Mouse (Mus musculus): ENCODE measurements around the gene Fut9. TPM values are rescaled to one million over a fixed set of nuclear protein-coding genes. Genes with fewer than 3 reads are reported as not detected.

Gene Fut9
- polyA plus RNA-seq, 1 experiment from 2014 or later, result 0.79 TPM

DNA sequence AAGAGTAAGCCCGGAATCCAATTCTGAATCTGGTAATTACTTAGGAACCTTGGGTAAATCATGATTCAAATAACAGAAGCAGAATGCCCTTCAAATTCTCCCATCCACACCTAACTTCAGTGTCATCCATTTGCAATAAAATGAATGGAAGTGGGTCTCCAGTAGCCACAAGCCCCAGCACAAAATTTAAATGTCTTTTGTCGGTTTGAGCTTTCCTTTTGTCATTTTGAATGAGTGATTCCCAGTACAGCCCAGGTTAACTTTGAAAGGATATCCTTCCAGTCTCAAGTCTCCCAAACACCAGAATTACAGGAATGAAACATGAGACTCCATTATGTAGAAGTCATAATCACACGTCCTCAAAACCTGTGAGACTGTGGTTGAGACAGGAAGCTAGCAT, 3.9 kb downstream of the Fut9 start:
- DNase-seq (ENCODE audit: low spot score), result no peak
- 39% methylated on average over 3 of the region's 3 CpGs for WGBS
- no peak overlapping the region for H3K27ac ChIP-seq (replicated peaks; ENCODE audit: low read depth, low read length)
- no peaks in the 10 kb centered on the region for H3K9me3 ChIP-seq (replicated peaks; ENCODE audit: control insufficient read depth, low read length)
- no peaks in the 10 kb centered on the region for H3K27me3 ChIP-seq (ENCODE audit: control insufficient read depth, insufficient read depth, low read length)
- H3K4me1 ChIP-seq (ENCODE audit: control insufficient read depth, insufficient read depth, low read length), result no peaks in the 10 kb centered on the region
- H3K4me3 ChIP-seq (ENCODE audit: low read depth, low read length), result no peak overlapping the region
- no peak overlapping the region for H3K4me2 ChIP-seq (ENCODE audit: low read depth, low read length)
- H3K9ac ChIP-seq (replicated peaks; ENCODE audit: low read length), result no peak overlapping the region
- no peak for ATAC-seq (replicated peaks; ENCODE audit: insufficient number of reproducible peaks, low FRiP score, low TSS enrichment, low read depth)
- no peaks in the 10 kb centered on the region for H3K36me3 ChIP-seq (replicated peaks; ENCODE audit: control insufficient read depth, insufficient read depth, low read depth, low read length)

DNA sequence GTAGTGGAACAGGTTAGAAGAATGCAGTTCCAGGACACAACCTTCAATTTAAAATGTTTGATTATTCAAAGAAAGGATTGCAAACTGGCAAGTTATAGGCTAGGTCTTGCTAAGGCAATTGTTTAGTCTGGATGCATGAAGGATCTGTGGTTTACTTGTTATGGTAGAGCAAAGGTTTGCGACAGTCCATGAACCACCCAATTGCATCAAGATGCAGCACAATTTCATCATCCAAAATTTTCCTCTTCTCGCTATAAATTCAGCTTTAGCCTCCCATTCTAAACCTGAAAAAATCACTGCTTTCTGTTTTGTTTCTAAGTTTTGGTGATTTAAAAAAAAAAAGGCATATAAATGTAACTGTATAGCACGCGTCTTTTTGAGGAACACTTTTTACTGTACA, 14.8 kb downstream of the Fut9 start:
- ATAC-seq (replicated peaks; ENCODE audit: insufficient number of reproducible peaks, low FRiP score, low TSS enrichment, low read depth) (no peak), DNase-seq (ENCODE audit: low spot score) (no peak)
- H3K27ac ChIP-seq (replicated peaks; ENCODE audit: low read depth, low read length), result no peak overlapping the region
- no peak overlapping the region for H3K9ac ChIP-seq (replicated peaks; ENCODE audit: low read length)
- no peak overlapping the region for H3K4me3 ChIP-seq (ENCODE audit: low read depth, low read length)
- no peaks in the 10 kb centered on the region for H3K4me1 ChIP-seq (ENCODE audit: control insufficient read depth, insufficient read depth, low read length)
- H3K4me2 ChIP-seq (ENCODE audit: low read depth, low read length), result no peak overlapping the region
- no peaks in the 10 kb centered on the region for H3K27me3 ChIP-seq (ENCODE audit: control insufficient read depth, insufficient read depth, low read length)
- WGBS, result 93% methylated on average over 4 of the region's 4 CpGs
- H3K9me3 ChIP-seq (replicated peaks; ENCODE audit: control insufficient read depth, low read length), result no peaks in the 10 kb centered on the region
- no peaks in the 10 kb centered on the region for H3K36me3 ChIP-seq (replicated peaks; ENCODE audit: control insufficient read depth, insufficient read depth, low read depth, low read length)

DNA sequence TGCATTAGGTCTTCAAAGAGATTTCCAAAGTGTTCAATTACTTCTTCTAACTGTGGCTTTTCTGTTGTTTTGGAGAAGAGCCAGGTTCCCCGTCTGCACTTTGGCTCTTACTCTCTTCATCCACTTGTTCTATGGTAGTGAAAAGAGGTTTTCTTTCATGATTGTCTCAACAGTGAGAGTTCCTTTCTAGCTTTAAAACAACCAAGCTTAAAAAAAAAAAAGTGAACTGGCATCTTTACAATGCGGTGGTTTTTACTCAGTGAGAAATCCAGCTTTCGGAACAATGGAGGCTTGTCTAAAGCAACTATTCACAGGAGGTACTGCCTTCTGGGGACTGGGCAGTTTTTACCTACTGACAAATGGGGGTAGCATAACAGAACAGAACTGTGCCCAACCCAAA, 31.4 kb downstream of the Fut9 start:
- 26% methylated on average over 3 of the region's 3 CpGs for WGBS
- no peaks in the 10 kb centered on the region for H3K36me3 ChIP-seq (replicated peaks; ENCODE audit: control insufficient read depth, insufficient read depth, low read depth, low read length)
- DNase-seq (ENCODE audit: low spot score), result no peak
- H3K27me3 ChIP-seq (ENCODE audit: control insufficient read depth, insufficient read depth, low read length), result no peaks in the 10 kb centered on the region
- no peaks in the 10 kb centered on the region for H3K9me3 ChIP-seq (replicated peaks; ENCODE audit: control insufficient read depth, low read length)
- no peak overlapping the region for H3K4me2 ChIP-seq (ENCODE audit: low read depth, low read length)
- ATAC-seq (replicated peaks; ENCODE audit: insufficient number of reproducible peaks, low FRiP score, low TSS enrichment, low read depth), result no peak
- no peak overlapping the region for H3K9ac ChIP-seq (replicated peaks; ENCODE audit: low read length)
- H3K4me1 ChIP-seq (ENCODE audit: control insufficient read depth, insufficient read depth, low read length), result no peaks in the 10 kb centered on the region
- H3K4me3 ChIP-seq (ENCODE audit: low read depth, low read length), result no peak overlapping the region
- H3K27ac ChIP-seq (replicated peaks; ENCODE audit: low read depth, low read length), result no peak overlapping the region

- no peak for DNase-seq (ENCODE audit: low spot score)
Observed at GRCm38 (mm10) chr4:25763091-25763490, 37.0 kb downstream of the Fut9 start.

DNA sequence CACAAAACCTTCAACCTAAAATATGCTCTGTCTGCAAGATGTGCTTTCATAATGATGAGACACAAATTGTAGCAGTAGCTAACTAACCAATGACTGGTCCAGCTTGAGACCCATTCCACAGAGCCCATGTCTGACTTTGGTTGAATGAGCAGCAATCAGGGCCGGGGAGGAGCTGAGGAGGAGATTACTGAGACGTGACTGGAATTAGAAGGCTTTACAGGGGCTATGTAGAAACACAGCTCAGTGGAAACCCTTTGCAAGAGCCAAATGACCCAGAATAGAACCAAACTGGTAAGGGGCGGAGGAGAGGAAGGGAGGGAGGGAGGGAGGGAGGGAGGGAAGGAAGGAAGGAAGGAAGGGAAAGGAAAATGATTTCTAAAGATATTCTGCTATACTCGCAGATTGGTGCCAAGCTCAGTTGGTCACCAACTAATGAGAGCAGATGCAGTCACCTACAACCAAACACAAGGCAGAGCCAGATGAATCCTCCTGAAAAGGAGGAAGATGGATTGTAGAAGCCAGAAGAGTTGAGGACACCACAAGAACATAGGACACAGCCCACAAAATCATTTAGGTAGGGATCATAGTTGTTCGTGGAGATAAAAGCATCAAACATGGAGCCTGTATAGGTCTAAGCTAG, 42.0 kb downstream of the Fut9 start:
- 83% methylated on average over 4 of the region's 5 CpGs for WGBS
- Histone ChIP-seq H3K9ac (replicated peaks; ENCODE audit: low read length) (no peak overlapping the region), H3K4me1 (ENCODE audit: control insufficient read depth, insufficient read depth, low read length) (no peaks in the 10 kb centered on the region), H3K4me2 (ENCODE audit: low read depth, low read length) (no peak overlapping the region), H3K9me3 (replicated peaks; ENCODE audit: control insufficient read depth, low read length) (no peaks in the 10 kb centered on the region), H3K27ac (replicated peaks; ENCODE audit: low read depth, low read length) (no peak overlapping the region), H3K27me3 (ENCODE audit: control insufficient read depth, insufficient read depth, low read length) (no peaks in the 10 kb centered on the region), H3K4me3 (ENCODE audit: low read depth, low read length) (no peak overlapping the region), H3K36me3 (replicated peaks; ENCODE audit: control insufficient read depth, insufficient read depth, low read depth, low read length) (no peaks in the 10 kb centered on the region)
- DNase-seq (ENCODE audit: low spot score), result no peak
- ATAC-seq (replicated peaks; ENCODE audit: insufficient number of reproducible peaks, low FRiP score, low TSS enrichment, low read depth), result no peak

More at GRCm38 (mm10) chr4:25763091-25763490, 37.0 kb downstream of the Fut9 start:
- ATAC-seq (replicated peaks; ENCODE audit: insufficient number of reproducible peaks, low FRiP score, low TSS enrichment, low read depth), result no peak
- Histone ChIP-seq H3K27me3 (ENCODE audit: control insufficient read depth, insufficient read depth, low read length) (no peaks in the 10 kb centered on the region), H3K9ac (replicated peaks; ENCODE audit: low read length) (no peak overlapping the region), H3K27ac (replicated peaks; ENCODE audit: low read depth, low read length) (no peak overlapping the region), H3K36me3 (replicated peaks; ENCODE audit: control insufficient read depth, insufficient read depth, low read depth, low read length) (no peaks in the 10 kb centered on the region), H3K4me2 (ENCODE audit: low read depth, low read length) (no peak overlapping the region), H3K9me3 (replicated peaks; ENCODE audit: control insufficient read depth, low read length) (no peaks in the 10 kb centered on the region), H3K4me1 (ENCODE audit: control insufficient read depth, insufficient read depth, low read length) (no peaks in the 10 kb centered on the region), H3K4me3 (ENCODE audit: low read depth, low read length) (no peak overlapping the region)

GRCm38 (mm10) chr4:25741553-25741952, 58.5 kb downstream of the Fut9 start:
- no peak overlapping the region for H3K9ac ChIP-seq (replicated peaks; ENCODE audit: low read length)
- no peaks in the 10 kb centered on the region for H3K9me3 ChIP-seq (replicated peaks; ENCODE audit: control insufficient read depth, low read length)
- H3K27me3 ChIP-seq (ENCODE audit: control insufficient read depth, insufficient read depth, low read length), result no peaks in the 10 kb centered on the region
- H3K27ac ChIP-seq (replicated peaks; ENCODE audit: low read depth, low read length), result no peak overlapping the region
- no peaks in the 10 kb centered on the region for H3K4me1 ChIP-seq (ENCODE audit: control insufficient read depth, insufficient read depth, low read length)
- 79% methylated on average over 5 of the region's 5 CpGs for WGBS
- no peak overlapping the region for H3K4me3 ChIP-seq (ENCODE audit: low read depth, low read length)
- DNase-seq (ENCODE audit: low spot score), result no peak
- ATAC-seq (replicated peaks; ENCODE audit: insufficient number of reproducible peaks, low FRiP score, low TSS enrichment, low read depth), result no peak
- H3K36me3 ChIP-seq (replicated peaks; ENCODE audit: control insufficient read depth, insufficient read depth, low read depth, low read length), result no peaks in the 10 kb centered on the region
- H3K4me2 ChIP-seq (ENCODE audit: low read depth, low read length), result no peak overlapping the region

DNA sequence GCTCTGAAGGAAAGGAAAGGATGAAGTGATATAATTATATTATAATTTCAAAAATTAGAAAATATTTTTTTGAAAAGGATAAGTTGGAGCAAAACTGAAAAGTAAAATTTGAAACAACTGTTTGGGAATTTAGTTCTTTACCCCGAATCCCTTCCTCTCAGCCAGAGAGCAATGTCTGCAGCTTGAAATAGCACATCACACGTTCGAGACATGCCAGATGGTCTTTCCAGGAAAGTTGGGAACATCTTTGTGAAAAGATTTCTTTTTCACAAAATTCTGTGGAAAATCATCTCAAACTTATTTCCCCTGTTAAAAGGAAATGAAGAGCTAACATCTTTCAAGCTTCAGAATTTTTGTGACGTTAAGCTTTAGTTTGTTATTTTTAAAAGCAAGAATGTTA, 61.3 kb downstream of the Fut9 start:
- no peak overlapping the region for H3K27ac ChIP-seq (replicated peaks; ENCODE audit: low read depth, low read length)
- 90% methylated on average over 4 of the region's 4 CpGs for WGBS
- no peaks in the 10 kb centered on the region for H3K9me3 ChIP-seq (replicated peaks; ENCODE audit: control insufficient read depth, low read length)
- no peaks in the 10 kb centered on the region for H3K36me3 ChIP-seq (replicated peaks; ENCODE audit: control insufficient read depth, insufficient read depth, low read depth, low read length)
- no peaks in the 10 kb centered on the region for H3K4me1 ChIP-seq (ENCODE audit: control insufficient read depth, insufficient read depth, low read length)
- no peak for ATAC-seq (replicated peaks; ENCODE audit: insufficient number of reproducible peaks, low FRiP score, low TSS enrichment, low read depth)
- no peak overlapping the region for H3K9ac ChIP-seq (replicated peaks; ENCODE audit: low read length)
- H3K4me2 ChIP-seq (ENCODE audit: low read depth, low read length), result no peak overlapping the region
- no peak overlapping the region for H3K4me3 ChIP-seq (ENCODE audit: low read depth, low read length)
- DNase-seq (ENCODE audit: low spot score), result no peak
- no peaks in the 10 kb centered on the region for H3K27me3 ChIP-seq (ENCODE audit: control insufficient read depth, insufficient read depth, low read length)

DNA sequence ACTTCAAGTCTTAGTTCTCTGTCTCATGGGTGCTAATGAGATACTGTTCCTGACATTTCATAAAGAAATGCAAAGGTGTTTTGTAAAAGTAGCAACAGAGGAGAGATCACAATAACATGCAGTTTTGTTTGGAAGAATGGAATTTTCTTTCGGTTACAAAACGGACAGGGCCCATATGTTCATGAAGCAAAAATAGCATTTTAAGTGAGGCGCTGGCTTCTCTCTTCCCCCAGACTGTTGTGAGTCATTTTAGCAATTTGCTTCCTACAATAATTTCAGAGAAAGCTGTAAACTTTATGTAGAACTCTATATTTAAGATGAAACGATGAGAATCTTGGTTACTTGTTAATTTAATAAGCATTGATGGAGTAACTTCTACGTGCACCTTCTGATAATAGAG, 78.5 kb downstream of the Fut9 start:
- Histone ChIP-seq H3K4me3 (ENCODE audit: low read depth, low read length) (no peak overlapping the region), H3K4me2 (ENCODE audit: low read depth, low read length) (no peak overlapping the region), H3K27ac (replicated peaks; ENCODE audit: low read depth, low read length) (no peak overlapping the region), H3K27me3 (ENCODE audit: control insufficient read depth, insufficient read depth, low read length) (no peaks in the 10 kb centered on the region), H3K36me3 (replicated peaks; ENCODE audit: control insufficient read depth, insufficient read depth, low read depth, low read length) (no peaks in the 10 kb centered on the region), H3K9me3 (replicated peaks; ENCODE audit: control insufficient read depth, low read length) (no peaks in the 10 kb centered on the region), H3K9ac (replicated peaks; ENCODE audit: low read length) (no peak overlapping the region), H3K4me1 (ENCODE audit: control insufficient read depth, insufficient read depth, low read length) (no peaks in the 10 kb centered on the region)
- DNase-seq (ENCODE audit: low spot score) (no peak), ATAC-seq (replicated peaks; ENCODE audit: insufficient number of reproducible peaks, low FRiP score, low TSS enrichment, low read depth) (no peak)
- 88% methylated on average over 5 of the region's 5 CpGs for WGBS

Data from embryonic facial prominence, embryonic 11.5 days (tissue).